Mouse (Mus musculus): ENCODE data around the gene Trim56.

The Trim56 gene

GRCm38 (mm10) chr5:137108111-137108510, 7.9 kb downstream of the Trim56 start:
- no peak for DNase-seq (ENCODE audit: low read depth)

- DNase-seq (ENCODE audit: low read depth): no peak
These were observed 8.3 kb downstream of the Trim56 start for GRCm38 (mm10) chr5:137107670-137108069.

DNA sequence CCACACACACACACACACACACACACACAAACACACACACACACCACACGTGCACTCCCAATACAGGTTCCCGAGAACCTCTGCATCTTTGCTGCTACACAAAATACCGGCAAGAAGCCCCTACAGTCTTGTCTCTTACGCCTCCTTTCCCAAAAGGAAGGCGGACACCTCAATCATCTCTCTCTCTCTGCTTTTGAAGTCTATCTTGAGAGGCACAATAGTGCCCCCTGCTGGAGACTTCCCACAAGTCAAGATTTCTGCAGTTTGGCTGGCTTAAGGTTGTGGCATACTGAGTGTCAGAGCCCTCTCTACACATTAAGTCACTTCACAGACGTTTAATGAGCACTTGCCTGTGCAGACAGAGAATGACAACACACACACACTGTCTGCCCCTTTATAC, 9.0 kb downstream of the Trim56 start:
- DNase-seq (ENCODE audit: low read depth): peak; percentile 89

- DNase-seq (ENCODE audit: low read depth): no peak
These were observed 9.6 kb downstream of the Trim56 start for GRCm38 (mm10) chr5:137106434-137106833.

DNA sequence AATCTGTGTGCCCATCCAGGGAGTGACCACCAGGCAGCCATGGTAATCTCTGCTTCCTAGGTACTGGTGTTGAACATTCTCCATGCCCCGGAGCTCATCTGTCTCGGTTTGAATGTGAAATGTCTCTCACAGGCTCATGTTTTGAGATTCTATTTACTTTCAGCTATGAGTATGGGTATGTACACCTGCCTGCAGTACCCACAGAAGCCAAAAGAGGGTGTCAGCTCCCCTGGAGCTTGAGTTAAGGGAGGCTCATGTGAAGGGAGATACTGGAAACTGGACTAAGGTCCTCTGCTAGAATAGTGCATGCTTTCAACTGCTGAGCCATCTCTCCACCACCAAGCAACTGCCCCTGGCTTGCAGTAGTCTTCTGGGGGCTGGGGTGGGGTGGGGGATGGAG, 12.0 kb downstream of the Trim56 start:
- DNase-seq (ENCODE audit: low read depth): peak; percentile 26

DNA sequence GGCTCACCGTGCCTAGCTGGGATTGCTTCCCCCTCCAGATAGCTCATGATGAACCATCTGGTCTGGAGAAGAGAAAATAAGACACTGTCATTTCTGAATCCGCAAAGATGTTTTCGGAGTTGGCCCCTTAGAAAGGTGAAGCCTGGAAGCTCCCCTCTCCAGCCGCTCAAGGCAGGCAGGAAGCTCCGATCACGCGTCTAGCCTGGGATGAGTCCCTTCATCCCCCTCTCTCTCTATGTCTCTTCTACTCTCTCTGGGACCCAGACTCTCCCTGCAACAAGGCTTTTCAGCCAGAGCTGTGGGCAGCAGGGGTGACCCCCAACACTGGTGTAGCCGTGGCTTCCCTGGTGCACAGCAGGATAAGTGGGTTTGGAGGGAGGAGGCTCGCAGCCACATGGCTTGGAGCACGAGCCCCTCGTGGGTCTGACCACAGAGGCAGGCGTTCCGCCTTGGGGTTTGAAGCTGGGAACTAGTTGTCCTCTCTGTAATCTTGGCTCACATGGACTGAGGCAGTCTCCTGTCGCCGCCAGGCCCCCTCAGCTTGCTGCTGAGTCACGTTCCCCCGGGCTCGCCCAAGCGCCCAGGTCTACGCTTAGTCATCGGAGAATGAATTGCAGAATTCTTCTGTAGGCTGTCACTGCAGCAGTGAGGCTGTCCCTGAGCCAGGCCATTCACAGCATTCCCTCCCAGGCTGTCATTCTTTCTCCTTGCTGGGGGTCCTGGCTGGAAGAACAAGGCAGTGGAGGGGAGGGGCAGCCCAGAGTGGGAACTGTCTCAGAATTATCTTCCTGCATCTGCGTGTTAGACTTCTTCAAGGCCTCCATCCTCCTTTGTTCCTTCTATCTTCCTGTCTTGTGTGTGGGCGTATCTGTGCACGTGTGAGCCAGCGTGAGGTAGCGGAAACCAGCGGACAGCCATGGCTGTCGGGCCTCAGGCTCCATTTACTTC, 13.2 kb downstream of the Trim56 start:
- DNase-seq (ENCODE audit: low read depth): peak; percentile 74

- no peak for DNase-seq (ENCODE audit: low read depth)
These were observed 13.9 kb downstream of the Trim56 start for GRCm38 (mm10) chr5:137102078-137102477.

- DNase-seq (ENCODE audit: low read depth): no peak
These were observed 15.3 kb downstream of the Trim56 start for GRCm38 (mm10) chr5:137100660-137101059.

GRCm38 (mm10) chr5:137098418-137098817, 17.6 kb downstream of the Trim56 start:
- DNase-seq (ENCODE audit: low read depth): no peak

DNA sequence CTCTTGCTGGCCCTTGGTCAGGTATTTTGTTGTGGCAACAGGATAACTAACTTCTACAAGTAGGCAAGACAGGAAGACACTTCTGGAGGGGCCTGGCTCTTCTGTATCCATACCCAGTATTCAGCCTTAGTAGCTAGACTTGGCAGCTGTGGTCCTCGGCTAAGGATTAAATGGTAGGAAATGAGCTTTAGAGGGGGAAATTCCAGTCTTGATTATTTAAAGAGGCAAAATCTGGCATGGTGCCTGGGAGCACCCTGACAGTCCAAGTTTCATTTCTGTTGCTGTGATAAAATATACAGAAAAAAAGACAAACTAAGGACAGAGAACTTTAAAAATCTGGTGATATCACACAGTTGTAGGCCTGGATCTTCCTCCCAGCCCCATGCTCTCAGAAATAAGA, 20.0 kb downstream of the Trim56 start:
- no peak for DNase-seq (ENCODE audit: low read depth)

DNA sequence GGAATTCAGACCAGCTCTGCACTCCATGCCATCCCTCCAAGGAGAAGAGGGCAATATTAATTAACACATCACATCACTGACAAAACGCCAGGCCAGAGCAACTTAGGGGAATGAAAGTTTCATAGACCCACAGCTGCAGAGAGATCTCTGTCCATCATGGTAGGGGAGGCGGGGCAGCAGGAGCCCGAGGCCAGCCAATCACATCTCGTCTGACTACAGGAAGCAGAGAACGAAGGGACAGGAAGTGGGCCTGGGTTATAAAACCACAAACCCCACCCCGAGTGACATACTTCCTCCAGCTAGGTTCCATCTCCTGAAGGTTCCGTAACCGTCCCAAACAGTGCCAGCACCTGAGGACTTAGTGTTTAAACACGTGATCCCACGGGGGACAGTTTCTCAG, 20.9 kb downstream of the Trim56 start:
- no peak for DNase-seq (ENCODE audit: low read depth)

- no peak for DNase-seq (ENCODE audit: low read depth)
These were observed 22.3 kb downstream of the Trim56 start for GRCm38 (mm10) chr5:137093720-137094119.

- no peak for DNase-seq (ENCODE audit: low read depth)
These were observed 24.4 kb downstream of the Trim56 start for GRCm38 (mm10) chr5:137091560-137091959.

GRCm38 (mm10) chr5:137090870-137091269, 25.1 kb downstream of the Trim56 start:
- DNase-seq (ENCODE audit: low read depth): no peak

GRCm38 (mm10) chr5:137087410-137087809, 28.6 kb downstream of the Trim56 start:
- DNase-seq (ENCODE audit: low read depth): no peak

DNA sequence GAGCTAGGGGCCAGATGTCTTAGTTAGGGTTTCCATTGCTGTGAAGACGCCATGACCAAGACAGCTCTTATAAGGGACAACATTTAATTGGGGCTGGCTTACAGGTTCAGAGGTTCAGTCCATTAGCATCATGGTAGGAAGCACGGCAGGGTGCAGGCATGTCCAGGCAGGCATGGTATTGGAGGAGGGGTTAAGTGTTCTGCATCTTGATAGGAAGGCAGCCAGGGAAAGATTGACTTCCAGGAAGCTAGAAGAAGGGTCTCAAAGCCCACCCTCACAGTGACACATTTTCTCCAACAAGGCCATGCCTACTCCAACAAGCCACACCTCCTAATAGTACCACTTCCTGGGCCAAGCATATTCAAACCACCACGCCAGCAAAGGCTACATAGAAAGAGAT, 30.3 kb downstream of the Trim56 start:
- DNase-seq (ENCODE audit: low read depth): no peak

GRCm38 (mm10) chr5:137085021-137085420, 31.0 kb downstream of the Trim56 start:
- no peak for DNase-seq (ENCODE audit: low read depth)

- DNase-seq (ENCODE audit: low read depth): no peak
These were observed 33.0 kb downstream of the Trim56 start for GRCm38 (mm10) chr5:137083051-137083450.

DNA sequence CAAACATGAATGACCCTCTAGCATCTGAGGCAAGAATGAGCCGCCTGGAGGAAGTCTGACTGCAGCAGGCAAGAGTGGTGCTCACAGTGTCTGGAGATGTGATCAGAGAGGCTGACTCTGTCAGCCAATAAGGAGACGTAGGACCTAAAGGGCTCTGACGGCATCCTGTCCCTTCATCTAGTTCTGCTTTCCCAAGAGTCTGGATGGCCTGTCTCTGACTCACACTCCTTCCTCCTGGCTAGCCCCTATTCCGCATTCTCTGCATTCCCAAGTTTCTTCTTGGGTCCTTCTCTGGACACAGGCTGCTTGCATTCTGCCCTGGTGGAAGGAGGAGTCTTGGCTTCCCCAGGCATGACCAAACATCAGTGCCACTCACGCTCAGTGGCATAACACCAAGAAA, 36.2 kb downstream of the Trim56 start:
- DNase-seq (ENCODE audit: low read depth): no peak

GRCm38 (mm10) chr5:137078616-137079015, 37.4 kb downstream of the Trim56 start:
- DNase-seq (ENCODE audit: low read depth): no peak

DNA sequence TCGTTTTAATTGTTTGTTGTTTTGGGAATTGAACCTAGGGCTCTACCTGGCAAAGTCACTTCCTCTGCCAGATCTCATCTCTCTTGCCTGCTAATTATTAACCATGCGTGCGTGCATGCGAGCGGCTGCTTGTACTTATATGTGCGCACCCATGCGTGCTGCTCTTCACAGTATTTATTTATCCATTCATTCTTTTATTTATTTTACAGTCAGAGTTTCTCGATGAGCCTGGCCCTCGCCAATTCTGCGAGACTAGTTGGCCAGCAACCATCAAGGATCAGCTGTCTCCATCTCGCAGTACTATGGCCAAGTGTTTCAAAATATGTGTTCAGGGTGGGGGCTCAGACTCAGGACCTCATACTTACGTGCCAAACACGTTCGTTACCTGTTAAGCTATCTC, 38.0 kb downstream of the Trim56 start:
- DNase-seq (ENCODE audit: low read depth): no peak

DNA sequence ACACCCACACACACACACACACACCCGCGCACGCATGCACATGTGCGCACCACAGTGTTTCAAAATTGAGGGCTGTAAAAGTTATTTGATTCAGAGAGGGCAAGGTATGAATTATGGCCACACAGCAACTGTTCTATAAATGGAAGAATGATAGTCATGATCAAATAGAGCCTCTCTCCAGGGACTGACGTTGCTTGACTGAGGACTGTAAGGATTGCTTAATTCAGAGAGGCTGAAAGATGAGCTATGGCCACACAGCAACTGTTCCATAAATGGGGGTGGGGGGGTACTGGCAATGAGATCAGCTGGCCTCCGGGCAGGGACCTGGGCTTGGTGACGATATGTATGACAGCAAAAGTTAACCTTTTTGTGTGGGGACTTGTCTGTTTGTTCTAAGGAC, 38.8 kb downstream of the Trim56 start:
- DNase-seq (ENCODE audit: low read depth): no peak

DNA sequence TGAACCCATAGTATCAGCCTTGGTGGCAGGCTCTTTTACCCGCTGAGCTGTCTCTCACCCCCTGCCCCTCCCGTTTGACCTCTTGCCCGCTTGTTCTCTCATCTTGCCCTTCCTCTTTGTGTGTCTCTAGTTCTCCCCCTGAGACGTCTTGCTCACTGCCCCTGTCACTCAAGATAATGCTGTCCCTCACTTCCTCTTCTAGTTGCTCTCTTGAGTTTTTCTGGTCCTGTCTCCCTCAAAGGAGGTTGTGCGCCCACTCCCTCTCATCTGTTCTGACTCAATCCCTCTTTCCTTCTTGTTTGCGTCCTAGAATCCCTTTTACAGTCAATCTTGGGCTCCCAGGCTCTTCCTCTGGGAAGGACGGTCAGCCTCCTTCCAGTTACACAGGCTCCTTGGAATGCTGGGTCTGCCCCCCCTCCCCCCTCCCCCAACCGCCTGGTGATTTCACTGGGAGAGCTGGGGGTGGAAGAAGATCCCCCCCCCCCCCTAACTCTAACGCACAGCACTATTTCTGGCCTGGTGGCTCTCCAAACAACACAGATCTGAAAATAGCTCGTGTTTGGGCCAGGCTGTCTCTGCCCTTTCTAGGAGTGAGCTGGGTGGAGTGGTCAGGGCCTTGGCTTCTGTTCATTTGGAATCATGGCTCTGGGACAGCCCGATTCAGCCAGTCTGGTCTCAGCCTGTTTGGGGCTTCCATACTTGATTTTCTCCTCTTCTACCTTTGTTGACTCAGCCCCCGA, 39.6 kb downstream of the Trim56 start:
- DNase-seq (ENCODE audit: low read depth): no peak

Data from naive thymus-derived CD4-positive, alpha-beta T cell, adult 2 months (primary cell).